Mouse (Mus musculus) spleen, adult 2 months (tissue): ENCODE data around the gene Snupn. TPM values are rescaled to one million over a fixed set of nuclear protein-coding genes. Genes with fewer than 3 reads are reported as not detected.

ENCODE experiments used
- DNase-seq, 2 experiments: peaks; one replicate each; pipeline versions ENCODE4 v3.0.0 to v3.0.0-alpha.2; 2012 to 2021; ENCODE audit warnings: low spot score in 2 of 2, low read depth in 1 of 2
- H3K27ac ChIP-seq: fragments of 200-500 bp; 2 replicates; pipeline ENCODE4 v1.5.1; 2012; ENCODE audit warnings: low read length, inconsistent platforms; ENCODE audit not compliant: insufficient read depth
- H3K27me3 ChIP-seq: fragments of 200-500 bp; 2 replicates; pipeline ENCODE4 v1.6.1; 2012; ENCODE audit warnings: mild to moderate bottlenecking, moderate library complexity, low read length, inconsistent platforms; ENCODE audit not compliant: control insufficient read depth, insufficient read depth
- H3K36me3 ChIP-seq: fragments of 200-500 bp; 2 replicates; pipeline ENCODE4 v1.6.1; 2012; ENCODE audit warnings: mild to moderate bottlenecking, low read length, inconsistent platforms; ENCODE audit not compliant: control insufficient read depth, insufficient read depth
- H3K4me1 ChIP-seq: fragments of 200-500 bp; 2 replicates; pipeline ENCODE4 v1.6.1; 2011; ENCODE audit warnings: inconsistent platforms; ENCODE audit not compliant: control insufficient read depth, insufficient read depth, insufficient read length
- H3K4me3 ChIP-seq: fragments of 200-500 bp; 2 replicates; pipeline ENCODE4 v1.5.1; 2011; ENCODE audit warnings: mild to moderate bottlenecking, inconsistent platforms; ENCODE audit not compliant: insufficient read depth, insufficient read length; ENCODE audit errors: extremely low read depth
- CTCF ChIP-seq: fragments of 200-500 bp; IDR thresholded peaks from 2 replicates; pipeline ENCODE4 v1.5.1; 2011; ENCODE audit warnings: mild to moderate bottlenecking, inconsistent platforms; ENCODE audit not compliant: insufficient read depth, insufficient read length, insufficient replicate concordance; ENCODE audit errors: extremely low read depth
- POLR2A ChIP-seq: fragments of 200-500 bp; IDR thresholded peaks from 2 replicates; pipeline ENCODE4 v1.6.1; 2011; ENCODE audit warnings: low read depth, low read length, inconsistent platforms
- WGBS: fragments of 180-500 bp; shearing (Covaris S2); methylation state at CpG from one replicate; pipeline ENCODE4 v1.1.7; 2018; 5-methylcytosine and 5-hydroxymethylcytosine counted together
- polyA plus RNA-seq: library from polyadenylated mRNA; depleted of rRNA; stranded (reverse); fragments of >200 nt; gene quantifications from 2 replicates; pipeline ENCODE4 v1.2.3, GENCODE M21; 2012

Snupn gene
- polyA plus RNA-seq, 1 experiment = 3.7 TPM

DNA sequence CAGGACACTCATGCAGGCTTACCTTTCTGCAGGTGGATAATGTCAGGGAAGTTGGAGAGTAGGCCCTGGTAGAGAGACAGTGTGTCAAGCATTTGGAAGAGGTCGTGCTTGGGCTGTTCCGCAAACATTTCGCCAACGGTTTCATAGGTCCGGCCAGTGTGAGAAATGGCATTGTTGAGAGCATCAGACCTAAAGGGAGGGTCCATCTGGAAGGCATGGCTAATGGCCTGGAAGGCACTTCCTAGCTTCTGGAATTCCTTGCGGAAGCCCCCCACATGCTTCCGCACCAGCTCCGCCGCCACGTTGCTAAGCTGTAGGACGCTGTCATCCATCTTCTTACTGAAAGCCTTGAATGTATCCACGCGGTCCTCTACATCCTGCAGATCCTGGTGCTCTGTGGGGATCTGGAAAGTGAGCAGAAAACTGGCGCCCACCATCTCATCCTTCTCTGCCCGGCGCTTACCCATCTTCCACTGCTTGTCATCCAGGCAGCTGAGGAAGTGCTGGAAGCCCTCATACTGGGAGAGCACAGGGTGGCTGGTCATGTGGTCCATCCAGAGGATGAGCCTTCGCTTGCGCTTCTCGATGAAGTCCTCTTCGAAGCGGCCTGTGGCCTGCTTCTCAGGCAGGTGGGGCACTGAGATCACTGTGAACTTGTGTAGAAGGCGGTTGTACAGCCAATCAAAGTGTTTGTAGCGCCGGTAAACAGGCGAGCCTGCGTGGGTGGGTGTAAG, 25.2 kb upstream of the Snupn start:
- no peak overlapping the region for H3K27ac ChIP-seq
- 90% methylated on average over 26 of the region's 26 CpGs for WGBS
- no peaks in the 10 kb centered on the region; the same call in 1 of the 2 replicates for H3K27me3 ChIP-seq
- no peaks in the 10 kb centered on the region for H3K4me1 ChIP-seq
- H3K36me3 ChIP-seq = no peaks in the 10 kb centered on the region
- no peak for DNase-seq
- TF ChIP-seq POLR2A = no peak
- no peak for TF ChIP-seq CTCF
- peak overlapping the region; percentile 12; the same call in 1 of the 2 replicates for H3K4me3 ChIP-seq

DNA sequence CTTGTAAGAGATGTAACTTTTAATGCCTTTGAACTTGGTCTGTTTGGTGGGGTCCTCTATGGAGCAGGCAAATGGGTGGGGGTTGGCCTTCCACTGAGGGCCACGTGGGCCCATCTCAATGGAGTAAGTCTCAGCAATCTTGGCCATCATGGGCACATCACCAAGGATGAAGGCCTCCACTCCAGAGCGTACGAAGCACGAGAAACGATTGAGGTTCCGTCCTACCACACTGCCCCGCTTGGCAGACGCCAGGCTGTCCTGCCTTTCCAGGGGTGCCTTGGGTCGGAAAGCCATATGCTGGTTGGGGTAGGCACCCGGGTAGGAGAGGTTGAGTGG, 24.7 kb upstream of the Snupn start:
- H3K27ac ChIP-seq = no peak overlapping the region
- no peaks in the 10 kb centered on the region for H3K36me3 ChIP-seq
- 96% methylated on average over 10 of the region's 10 CpGs for WGBS
- H3K4me1 ChIP-seq = no peaks in the 10 kb centered on the region
- H3K4me3 ChIP-seq = peak overlapping the region; percentile 12; the same call in 1 of the 2 replicates
- no peaks in the 10 kb centered on the region; the same call in 1 of the 2 replicates for H3K27me3 ChIP-seq
- no peak for TF ChIP-seq POLR2A
- no peak for TF ChIP-seq CTCF
- no peak for DNase-seq

DNA sequence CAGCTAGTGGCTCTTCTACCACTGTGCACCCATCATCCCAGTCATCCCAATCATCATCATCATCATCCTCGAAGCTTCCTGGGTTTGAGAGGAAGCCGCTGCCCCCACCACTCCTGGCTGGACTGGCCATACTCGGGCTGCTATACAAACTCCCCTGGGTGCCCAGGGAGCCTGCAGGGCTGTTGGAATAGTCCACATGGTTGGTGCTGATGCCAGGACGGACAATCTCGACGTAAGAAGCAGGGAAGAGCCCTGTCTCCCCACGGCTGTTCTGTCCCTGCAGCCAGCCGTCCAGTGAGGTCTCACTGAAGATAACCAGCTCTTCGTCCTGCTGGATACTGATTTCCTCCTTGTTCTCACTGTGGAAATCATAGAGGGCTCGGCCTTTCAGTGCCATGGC, 24.3 kb upstream of the Snupn start:
- no peaks in the 10 kb centered on the region for H3K4me1 ChIP-seq
- H3K36me3 ChIP-seq = no peaks in the 10 kb centered on the region
- H3K27me3 ChIP-seq = no peaks in the 10 kb centered on the region; the same call in 1 of the 2 replicates
- no peak for DNase-seq
- peak overlapping the region; percentile 5; the same call in 1 of the 2 replicates for H3K4me3 ChIP-seq
- 91% methylated on average over 10 of the region's 10 CpGs for WGBS
- no peak for TF ChIP-seq POLR2A
- TF ChIP-seq CTCF = no peak
- peak overlapping the region; percentile 2; the same call in 1 of the 2 replicates for H3K27ac ChIP-seq

DNA sequence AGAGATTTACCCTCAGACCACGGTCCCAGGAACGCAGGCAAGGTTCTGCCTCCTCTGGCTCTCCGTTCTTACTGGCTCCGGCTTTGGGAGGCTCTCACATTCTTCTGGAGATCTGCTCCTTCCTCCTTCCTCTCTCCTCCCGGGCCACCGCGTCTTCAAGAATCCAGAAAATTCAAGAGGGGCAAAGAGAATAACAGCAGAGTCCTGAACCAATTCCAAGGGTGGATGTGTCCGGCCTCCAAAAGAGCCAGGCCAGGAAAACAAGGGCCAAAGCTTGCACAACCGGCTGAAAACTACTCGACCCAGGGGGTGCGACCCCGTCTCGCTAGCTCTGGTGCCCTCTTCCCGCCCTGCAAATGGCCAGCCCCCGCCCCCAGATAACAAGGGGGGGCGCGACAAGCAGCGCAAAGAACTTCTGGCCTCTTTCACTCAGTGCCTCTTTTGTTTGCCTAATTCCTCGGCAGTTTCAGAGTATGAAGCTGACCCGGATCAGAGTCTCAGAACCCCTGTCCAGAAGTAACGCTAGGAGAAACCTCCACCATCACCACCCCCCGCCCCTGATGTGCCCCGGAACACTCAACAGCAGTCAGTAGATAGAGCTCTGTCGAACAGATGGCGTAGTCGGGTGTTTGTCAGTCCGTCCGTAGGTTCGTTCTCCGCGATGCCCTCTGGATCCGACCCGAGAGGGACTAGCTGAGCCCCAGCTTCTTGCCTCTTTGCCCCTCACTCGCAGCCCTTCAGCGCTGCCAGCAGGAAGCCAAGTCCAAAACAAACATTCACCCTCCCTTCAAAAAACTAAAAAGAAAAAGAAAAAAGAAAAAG, 23.3 kb upstream of the Snupn start:
- H3K4me3 ChIP-seq = peak overlapping the region; percentile 66
- H3K27ac ChIP-seq = peak overlapping the region; percentile 54
- WGBS = 10% methylated on average over 35 of the region's 35 CpGs
- no peaks in the 10 kb centered on the region for H3K4me1 ChIP-seq
- no peaks in the 10 kb centered on the region for H3K36me3 ChIP-seq
- peak in 1 of 2 experiments; percentile 10 for DNase-seq
- no peaks in the 10 kb centered on the region; the same call in 1 of the 2 replicates for H3K27me3 ChIP-seq
- TF ChIP-seq POLR2A (no peak), CTCF (no peak)

DNA sequence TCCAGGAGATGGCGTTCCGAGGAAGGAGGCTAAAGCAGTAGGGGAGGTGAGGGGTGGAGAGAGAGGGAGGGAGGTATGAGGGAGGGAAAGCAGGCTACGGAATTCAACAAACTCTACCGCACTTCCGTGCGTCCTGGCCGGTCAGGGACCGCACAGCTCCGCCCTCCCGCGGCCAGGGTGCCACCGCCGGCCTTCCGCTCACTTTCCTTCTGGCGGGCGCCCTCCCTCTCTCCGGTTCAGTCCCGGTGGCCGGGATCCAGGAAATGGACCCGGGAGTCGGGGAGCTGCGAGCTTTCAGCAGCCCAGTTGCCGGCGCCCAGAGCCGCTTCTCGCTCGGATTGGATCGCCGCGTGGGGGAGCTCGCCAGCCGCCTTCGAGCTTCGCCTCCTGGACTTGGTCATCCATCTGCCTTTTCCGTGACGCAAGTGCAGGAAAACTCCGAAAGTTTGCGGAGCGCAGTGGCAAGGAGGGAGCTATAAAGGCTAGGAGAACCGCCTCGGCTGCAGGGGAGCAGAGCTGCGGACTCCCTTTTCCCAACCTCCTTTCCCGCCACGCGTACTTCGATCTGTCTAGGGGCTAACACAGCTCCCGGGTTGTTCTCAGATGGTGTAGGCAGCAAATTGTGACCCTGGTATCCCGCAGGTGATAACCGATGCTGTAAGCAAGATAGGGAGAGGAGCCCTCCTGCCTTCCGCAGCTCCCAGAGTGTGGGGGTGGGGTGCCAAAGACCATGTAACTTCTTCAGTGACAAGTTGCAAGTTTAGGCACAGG, 22.5 kb upstream of the Snupn start, which contains the start of gene Snx33:
TSS of gene Snx33 (minus strand) at position 331 of the 771 bp plus-strand sequence.
- no peaks in the 10 kb centered on the region; the same call in 1 of the 2 replicates for H3K27me3 ChIP-seq
- TF ChIP-seq POLR2A (no peak), CTCF (peak; percentile 51; the same call in 1 of the 2 replicates)
- no peaks in the 10 kb centered on the region for H3K36me3 ChIP-seq
- H3K4me3 ChIP-seq = peak within 1 kb of the TSS; percentile 66
- DNase-seq = peak; percentile 34 to 80
- under 1% methylated on average over 50 of the region's 50 CpGs for WGBS
- H3K4me1 ChIP-seq = no peaks in the 10 kb centered on the region
- H3K27ac ChIP-seq = peak within 1 kb of the TSS; percentile 65

DNA sequence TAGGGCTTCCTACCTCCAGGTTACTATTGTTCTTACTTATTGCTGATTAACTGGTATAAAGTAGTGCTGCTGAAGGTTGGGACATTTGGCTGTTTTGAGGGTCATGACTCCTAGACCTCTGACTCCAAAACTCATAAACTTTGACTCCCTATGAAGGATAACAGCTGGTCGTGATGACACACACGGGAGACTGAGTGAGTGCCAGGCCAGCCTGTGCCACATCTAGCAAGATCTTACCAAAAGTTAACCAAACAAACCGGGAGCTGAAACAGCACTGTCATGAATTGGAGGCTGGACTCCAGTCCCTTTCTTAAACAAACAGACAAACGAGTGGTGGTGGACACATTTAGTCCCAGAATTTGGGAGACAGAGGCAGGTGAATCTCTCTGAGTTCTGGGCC, 21.2 kb upstream of the Snupn start:
- DNase-seq = no peak
- 80% methylated on average over 4 of the region's 4 CpGs for WGBS
- no peaks in the 10 kb centered on the region for H3K36me3 ChIP-seq
- H3K4me1 ChIP-seq = no peaks in the 10 kb centered on the region
- no peak overlapping the region for H3K4me3 ChIP-seq
- H3K27ac ChIP-seq = no peak overlapping the region
- TF ChIP-seq CTCF = no peak
- TF ChIP-seq POLR2A = no peak
- H3K27me3 ChIP-seq = no peaks in the 10 kb centered on the region; the same call in 1 of the 2 replicates
